Mouse (Mus musculus): ENCODE data around the gene AC161166.1. TPM values are rescaled to one million over a fixed set of nuclear protein-coding genes. Genes with fewer than 3 reads are reported as not detected.

Gene AC161166.1
- polyA plus RNA-seq, 1 experiment from 2014 or later = 1.1 TPM

GRCm38 (mm10) chr7:24474811-24475506 lies 37.3 kb downstream of the AC161166.1 start:
- Histone ChIP-seq H3K9me3 (0 out of 2 replicates have a peak, but pooled peaks cover 7% of the 10 kb centered on the region), H3K27ac (no peak overlapping the region), H3K4me3 (replicated peaks) (no peak overlapping the region), H3K36me3 (no peaks in the 10 kb centered on the region), H3K4me1 (replicated peaks) (no peaks in the 10 kb centered on the region), H3K9ac (replicated peaks) (no peak overlapping the region), H3K4me2 (no peak overlapping the region), H3K27me3 (0 out of 2 replicates have a peak, but pooled peaks cover 1% of the 10 kb centered on the region)
- ATAC-seq (ENCODE audit: insufficient number of reproducible peaks, insufficient read depth, low FRiP score, low TSS enrichment, low read depth) = no peak
- WGBS = 37% methylated on average over 21 of the region's 21 CpGs

GRCm38 (mm10) chr7:24473913-24474529 lies 38.2 kb downstream of the AC161166.1 start:
- Histone ChIP-seq H3K27me3 (no peaks in the 10 kb centered on the region), H3K4me3 (replicated peaks) (no peak overlapping the region), H3K4me1 (replicated peaks) (no peaks in the 10 kb centered on the region), H3K27ac (no peak overlapping the region), H3K36me3 (no peaks in the 10 kb centered on the region), H3K4me2 (no peak overlapping the region), H3K9ac (replicated peaks) (no peak overlapping the region), H3K9me3 (peaks cover 15% of the 10 kb centered on the region; the same call in 1 of the 2 replicates)
- WGBS = 58% methylated on average over 10 of the region's 10 CpGs
- ATAC-seq (ENCODE audit: insufficient number of reproducible peaks, insufficient read depth, low FRiP score, low TSS enrichment, low read depth) = no peak

GRCm38 (mm10) chr7:24472937-24473336 lies 39.3 kb downstream of the AC161166.1 start:
- H3K4me3 ChIP-seq (replicated peaks) = no peak overlapping the region
- H3K9ac ChIP-seq (replicated peaks) = no peak overlapping the region
- no peak for ATAC-seq (ENCODE audit: insufficient number of reproducible peaks, insufficient read depth, low FRiP score, low TSS enrichment, low read depth)
- no peaks in the 10 kb centered on the region for H3K4me1 ChIP-seq (replicated peaks)
- WGBS = 77% methylated on average over 7 of the region's 7 CpGs
- H3K9me3 ChIP-seq = peaks cover 16% of the 10 kb centered on the region; the same call in 1 of the 2 replicates
- H3K4me2 ChIP-seq = no peak overlapping the region
- H3K36me3 ChIP-seq = no peaks in the 10 kb centered on the region
- no peaks in the 10 kb centered on the region for H3K27me3 ChIP-seq
- no peak overlapping the region for H3K27ac ChIP-seq

GRCm38 (mm10) chr7:24472442-24472841 lies 39.8 kb downstream of the AC161166.1 start:
- Histone ChIP-seq H3K4me1 (replicated peaks) (no peaks in the 10 kb centered on the region), H3K9ac (replicated peaks) (no peak overlapping the region), H3K27me3 (no peaks in the 10 kb centered on the region), H3K36me3 (no peaks in the 10 kb centered on the region), H3K4me3 (replicated peaks) (no peak overlapping the region), H3K4me2 (no peak overlapping the region), H3K9me3 (peaks cover 16% of the 10 kb centered on the region; the same call in 1 of the 2 replicates), H3K27ac (no peak overlapping the region)
- WGBS = 83% methylated on average over 6 of the region's 6 CpGs
- ATAC-seq (ENCODE audit: insufficient number of reproducible peaks, insufficient read depth, low FRiP score, low TSS enrichment, low read depth) = no peak

- Histone ChIP-seq H3K27ac (no peak overlapping the region), H3K36me3 (no peaks in the 10 kb centered on the region), H3K9ac (replicated peaks) (no peak overlapping the region), H3K4me1 (replicated peaks) (no peaks in the 10 kb centered on the region), H3K27me3 (no peaks in the 10 kb centered on the region), H3K9me3 (peaks cover 16% of the 10 kb centered on the region; the same call in 1 of the 2 replicates), H3K4me2 (no peak overlapping the region), H3K4me3 (replicated peaks) (no peak overlapping the region)
- ATAC-seq (ENCODE audit: insufficient number of reproducible peaks, insufficient read depth, low FRiP score, low TSS enrichment, low read depth) = no peak
- WGBS = 91% methylated on average over 7 of the region's 7 CpGs
Observed at GRCm38 (mm10) chr7:24470356-24470755, 41.9 kb downstream of the AC161166.1 start.

- no peaks in the 10 kb centered on the region for H3K36me3 ChIP-seq
- no peaks in the 10 kb centered on the region for H3K27me3 ChIP-seq
- no peak overlapping the region for H3K9ac ChIP-seq (replicated peaks)
- no peaks in the 10 kb centered on the region for H3K4me1 ChIP-seq (replicated peaks)
- peaks cover 16% of the 10 kb centered on the region; the same call in 1 of the 2 replicates for H3K9me3 ChIP-seq
- no peak overlapping the region for H3K27ac ChIP-seq
- ATAC-seq (ENCODE audit: insufficient number of reproducible peaks, insufficient read depth, low FRiP score, low TSS enrichment, low read depth) = no peak
- WGBS = 83% methylated on average over 3 of the region's 3 CpGs
- H3K4me3 ChIP-seq (replicated peaks) = no peak overlapping the region
- H3K4me2 ChIP-seq = no peak overlapping the region
Observed at GRCm38 (mm10) chr7:24469126-24469525, 43.1 kb downstream of the AC161166.1 start.

- Histone ChIP-seq H3K4me3 (replicated peaks) (no peak overlapping the region), H3K9ac (replicated peaks) (no peak overlapping the region), H3K36me3 (no peaks in the 10 kb centered on the region), H3K27ac (no peak overlapping the region), H3K27me3 (no peaks in the 10 kb centered on the region), H3K4me2 (no peak overlapping the region), H3K9me3 (peaks cover 14% of the 10 kb centered on the region; the same call in 1 of the 2 replicates), H3K4me1 (replicated peaks) (peaks cover 5% of the 10 kb centered on the region)
- WGBS = 83% methylated on average over 5 of the region's 5 CpGs
- no peak for ATAC-seq (ENCODE audit: insufficient number of reproducible peaks, insufficient read depth, low FRiP score, low TSS enrichment, low read depth)
Observed at GRCm38 (mm10) chr7:24467886-24468285, 44.4 kb downstream of the AC161166.1 start.

GRCm38 (mm10) chr7:24466835-24467234 lies 45.4 kb downstream of the AC161166.1 start:
- no peak overlapping the region for H3K9ac ChIP-seq (replicated peaks)

GRCm38 (mm10) chr7:24462388-24463319 lies 49.6 kb downstream of the AC161166.1 start, which contains the start of gene Plaur:
Gene Plaur, plus strand, starts transcription at chr7:24462484.
- H3K36me3 ChIP-seq = no peaks in the 10 kb centered on the region
- WGBS = 5% methylated on average over 26 of the region's 27 CpGs
- H3K27me3 ChIP-seq = peaks cover 13% of the 10 kb centered on the region
- no peak within 1 kb of the TSS for H3K9ac ChIP-seq (replicated peaks)
- no peak within 1 kb of the TSS for H3K27ac ChIP-seq
- H3K4me2 ChIP-seq = peak within 1 kb of the TSS; percentile 44
- no peaks in the 10 kb centered on the region for H3K9me3 ChIP-seq
- ATAC-seq (ENCODE audit: insufficient number of reproducible peaks, insufficient read depth, low FRiP score, low TSS enrichment, low read depth) = no peak
- peaks cover 13% of the 10 kb centered on the region for H3K4me1 ChIP-seq (replicated peaks)
- H3K4me3 ChIP-seq (replicated peaks) = peak within 1 kb of the TSS; percentile 11

More at GRCm38 (mm10) chr7:24466835-24467234, 45.4 kb downstream of the AC161166.1 start:
- 90% methylated on average over 6 of the region's 6 CpGs for WGBS
- ATAC-seq (ENCODE audit: insufficient number of reproducible peaks, insufficient read depth, low FRiP score, low TSS enrichment, low read depth) = no peak
- Histone ChIP-seq H3K27me3 (peaks cover 8% of the 10 kb centered on the region; the same call in 1 of the 2 replicates), H3K27ac (no peak overlapping the region), H3K9me3 (peaks cover 11% of the 10 kb centered on the region; the same call in 1 of the 2 replicates), H3K36me3 (no peaks in the 10 kb centered on the region), H3K4me3 (replicated peaks) (no peak overlapping the region), H3K4me1 (replicated peaks) (peaks cover 13% of the 10 kb centered on the region), H3K4me2 (no peak overlapping the region)

- no peaks in the 10 kb centered on the region for H3K36me3 ChIP-seq
- peaks cover 13% of the 10 kb centered on the region for H3K4me1 ChIP-seq (replicated peaks)
- H3K9me3 ChIP-seq = no peaks in the 10 kb centered on the region
- H3K4me2 ChIP-seq = no peak overlapping the region
- no peak overlapping the region for H3K4me3 ChIP-seq (replicated peaks)
- peaks cover 13% of the 10 kb centered on the region for H3K27me3 ChIP-seq
- no peak for ATAC-seq (ENCODE audit: insufficient number of reproducible peaks, insufficient read depth, low FRiP score, low TSS enrichment, low read depth)
- 62% methylated on average over 14 of the region's 14 CpGs for WGBS
- no peak overlapping the region for H3K27ac ChIP-seq
- no peak overlapping the region for H3K9ac ChIP-seq (replicated peaks)
Observed at GRCm38 (mm10) chr7:24461376-24462051, 50.7 kb downstream of the AC161166.1 start.
